Mouse (Mus musculus): ENCODE data around the gene Cfap58.
A peak's percentile ranks its signal among the peaks of the same experiment; 100 is the strongest.

Cfap58 gene

DNA sequence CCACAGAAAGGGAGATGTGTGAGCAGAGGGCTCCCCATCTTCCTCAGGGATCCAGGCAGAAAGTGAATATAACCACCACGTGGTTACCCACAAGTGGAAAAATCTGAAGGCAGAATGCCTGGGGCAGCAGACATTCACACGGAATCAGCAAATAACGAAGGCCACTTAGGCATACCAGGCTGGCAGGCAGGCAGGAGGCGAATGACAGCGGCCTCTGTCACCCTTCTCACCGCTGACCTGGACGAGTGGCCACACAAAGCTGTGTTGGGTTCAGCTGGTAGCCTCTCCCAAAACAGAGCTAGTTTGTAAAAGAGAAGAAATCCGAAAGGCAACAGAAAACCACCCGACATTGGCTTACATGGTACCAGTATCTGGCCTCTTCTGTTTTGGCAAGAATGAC is 19.5 kb upstream of the Cfap58 start:
- no peak for DNase-seq

DNA sequence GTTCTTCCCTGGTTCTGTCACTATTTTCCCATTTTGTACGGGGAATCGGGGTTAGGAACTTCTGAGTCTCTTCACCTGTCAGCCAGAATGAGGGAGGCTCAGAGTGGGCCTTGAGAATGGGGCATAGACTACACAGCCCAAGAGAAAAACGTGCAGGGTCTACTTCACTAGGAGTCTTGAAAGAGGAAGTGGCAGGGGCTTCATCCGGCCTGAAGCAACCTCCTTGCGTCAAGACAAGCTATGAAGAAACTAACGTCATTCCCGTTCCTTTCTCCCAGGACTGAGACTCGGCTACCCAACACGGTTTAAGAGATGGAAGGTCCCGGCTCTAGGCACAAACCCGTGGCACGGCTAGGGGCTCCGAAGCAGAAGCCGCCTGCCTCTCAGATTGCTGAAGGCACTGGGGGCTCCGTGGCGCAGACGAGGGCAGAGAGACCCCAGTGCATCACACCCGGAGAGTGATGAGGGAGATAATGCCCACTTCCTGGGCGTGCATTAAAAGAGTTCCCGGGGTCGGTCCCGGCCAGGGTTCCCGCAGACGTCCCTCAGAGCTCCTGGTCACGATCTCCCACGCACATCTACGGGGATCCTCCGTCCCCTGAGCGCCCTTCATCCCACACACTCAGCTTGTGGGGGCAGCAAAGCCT is 18.9 kb upstream of the Cfap58 start:
- peak; percentile 62 to 67 for DNase-seq

DNA sequence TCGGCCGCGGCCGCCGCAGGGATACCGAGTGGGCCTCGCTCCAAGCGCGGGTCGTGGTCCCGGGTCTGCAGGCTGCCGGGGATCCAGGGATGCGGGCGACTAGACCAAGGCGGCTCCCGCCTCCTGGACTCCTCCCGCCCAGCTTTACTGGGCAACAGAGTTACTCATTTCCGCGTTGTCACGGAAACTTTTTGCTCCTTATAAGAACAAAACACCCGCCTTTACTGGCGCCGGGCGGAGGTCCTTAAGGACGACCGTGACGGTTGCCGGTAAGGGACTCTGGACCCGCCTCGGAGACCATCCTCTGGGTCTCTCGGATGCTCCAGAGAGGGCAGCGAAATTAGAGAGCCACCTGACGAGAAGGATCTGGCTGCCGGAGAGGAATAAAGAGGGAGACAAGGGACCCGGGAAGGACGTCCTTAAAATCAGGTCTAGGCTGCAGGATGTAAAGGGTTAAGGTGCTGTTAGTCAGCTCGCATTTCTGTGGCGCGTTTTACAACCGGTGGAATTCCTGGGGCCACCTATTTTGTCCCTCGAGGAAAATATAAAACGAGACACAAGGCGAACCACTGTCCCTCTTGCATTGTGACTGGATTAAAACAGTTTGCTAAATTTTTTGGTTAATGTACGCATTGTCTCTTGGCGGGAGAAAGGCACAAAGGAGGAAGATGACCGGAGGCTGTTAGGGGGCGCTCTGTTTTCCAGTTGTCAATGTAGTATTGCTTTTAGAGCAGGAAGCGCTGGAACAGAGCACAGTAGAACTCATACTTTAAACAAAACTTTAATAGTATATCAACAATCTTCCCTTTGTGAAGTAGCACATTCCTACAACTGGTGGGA is 18.1 kb upstream of the Cfap58 start, which contains the start of the genes Cfap43 and Itprip:
Gene Cfap43 (minus strand): TSS at position 162 of the 840 bp plus-strand sequence.
Gene Itprip (minus strand): TSS at position 174 of the 840 bp plus-strand sequence.
- peak; percentile 79 to 82 for DNase-seq

GRCm38 (mm10) chr19:47919966-47920375 is 17.5 kb upstream of the Cfap58 start:
- DNase-seq, result no peak

- no peak for DNase-seq
These were observed 11.7 kb upstream of the Cfap58 start for GRCm38 (mm10) chr19:47925819-47926218.

- no peak for DNase-seq
These were observed 10.4 kb upstream of the Cfap58 start for GRCm38 (mm10) chr19:47927032-47927431.

- DNase-seq, result no peak
These were observed 8.4 kb upstream of the Cfap58 start for GRCm38 (mm10) chr19:47929043-47929442.

- DNase-seq, result peak in 1 of 2 experiments; percentile 18
These were observed 5.4 kb upstream of the Cfap58 start for GRCm38 (mm10) chr19:47931982-47932638.

DNA sequence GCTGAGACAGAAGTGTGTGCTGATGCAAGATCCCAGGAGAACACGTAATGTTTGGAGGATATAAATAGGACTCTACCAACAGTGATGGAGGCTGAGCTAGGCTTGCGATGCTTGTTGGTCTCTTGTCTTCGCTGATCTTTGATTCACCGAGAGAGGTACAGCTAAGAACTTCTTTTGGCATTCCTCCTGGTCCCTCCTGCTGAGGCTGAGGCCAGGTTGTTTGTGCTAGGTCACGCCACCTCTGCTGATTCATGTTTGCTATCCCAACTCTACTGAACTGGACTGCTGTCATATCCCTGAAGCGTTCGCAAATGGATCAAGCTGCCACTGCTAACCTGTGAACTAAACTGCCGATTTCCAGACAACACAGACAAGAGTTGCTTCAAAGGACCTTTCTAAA is 3.3 kb upstream of the Cfap58 start:
- DNase-seq, result no peak

- DNase-seq, result no peak
These were observed 2.7 kb upstream of the Cfap58 start for GRCm38 (mm10) chr19:47934636-47935238.

DNA sequence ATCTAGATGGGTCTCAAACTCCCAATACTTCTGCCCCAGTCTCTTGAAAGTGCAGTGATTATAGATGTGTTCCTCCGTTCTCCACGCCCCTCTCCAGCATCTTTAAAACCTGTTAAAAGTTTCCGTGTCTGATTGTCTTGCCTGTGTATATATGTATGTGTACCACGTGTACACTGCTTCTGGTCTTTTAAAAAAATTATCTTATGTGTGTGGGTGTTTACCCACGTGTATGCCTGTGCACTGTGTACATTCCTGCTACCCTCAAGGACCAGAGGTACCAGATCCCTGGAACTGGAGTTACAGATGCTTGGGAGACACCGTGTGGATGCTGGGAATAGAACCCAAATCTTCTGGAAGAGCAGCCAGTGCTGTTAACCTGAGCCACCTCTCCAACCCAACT is 1.9 kb upstream of the Cfap58 start:
- DNase-seq, result no peak

GRCm38 (mm10) chr19:47936490-47936889 is 985 bp upstream of the Cfap58 start:
- DNase-seq, result no peak

DNA sequence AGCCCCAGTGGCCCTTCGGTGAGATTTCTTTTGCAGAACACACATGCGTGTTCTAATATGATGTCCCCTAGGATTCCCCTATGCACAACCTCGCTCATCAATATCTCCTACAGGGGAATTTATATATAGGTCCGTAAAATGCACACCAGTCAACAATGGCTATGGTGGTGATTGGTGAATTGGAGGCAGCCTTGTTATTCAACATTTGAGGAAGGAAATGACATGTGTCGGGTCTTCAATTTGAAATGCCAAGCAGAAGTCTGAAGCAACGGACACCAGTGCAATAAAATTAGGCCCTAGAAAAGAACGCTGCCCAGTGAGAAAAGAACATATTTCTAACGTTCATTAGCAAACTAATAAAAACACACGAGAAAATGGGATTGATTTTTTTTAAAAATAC is 537 bp upstream of the Cfap58 start:
- DNase-seq, result no peak

GRCm38 (mm10) chr19:47939361-47939760 is 1.9 kb downstream of the Cfap58 start:
- DNase-seq, result no peak

DNA sequence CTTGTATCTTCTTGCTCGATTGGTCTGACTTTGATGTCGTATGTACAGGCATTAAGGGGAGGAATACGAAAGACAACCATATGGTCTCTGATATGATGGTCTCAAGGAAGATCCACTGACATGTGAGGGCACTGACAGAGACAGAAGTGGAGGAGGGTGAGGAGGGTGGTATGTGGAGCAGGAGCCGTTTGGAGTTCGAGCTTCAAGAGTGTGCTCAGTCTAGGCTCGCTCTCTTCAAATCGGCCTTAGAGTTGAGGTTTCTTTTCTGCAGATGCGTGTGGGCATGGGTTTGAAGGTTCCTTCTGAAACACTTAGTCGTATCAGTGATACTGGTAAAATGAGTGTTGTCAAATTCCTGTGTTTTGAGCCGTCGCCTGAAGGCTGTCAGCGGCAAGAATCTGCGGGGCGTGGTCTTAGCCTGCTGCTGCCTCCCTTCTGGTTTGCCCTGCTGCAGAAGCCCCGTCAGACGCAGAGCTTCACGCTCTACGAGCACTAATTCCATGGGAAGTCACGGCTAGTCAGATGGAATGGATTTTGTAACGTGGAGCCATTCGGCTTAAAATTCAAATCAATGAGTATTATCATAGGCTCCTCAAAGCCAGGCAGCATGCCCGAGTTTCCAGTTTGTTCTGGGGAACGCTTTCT is 9.5 kb downstream of the Cfap58 start:
- no peak for DNase-seq

DNA sequence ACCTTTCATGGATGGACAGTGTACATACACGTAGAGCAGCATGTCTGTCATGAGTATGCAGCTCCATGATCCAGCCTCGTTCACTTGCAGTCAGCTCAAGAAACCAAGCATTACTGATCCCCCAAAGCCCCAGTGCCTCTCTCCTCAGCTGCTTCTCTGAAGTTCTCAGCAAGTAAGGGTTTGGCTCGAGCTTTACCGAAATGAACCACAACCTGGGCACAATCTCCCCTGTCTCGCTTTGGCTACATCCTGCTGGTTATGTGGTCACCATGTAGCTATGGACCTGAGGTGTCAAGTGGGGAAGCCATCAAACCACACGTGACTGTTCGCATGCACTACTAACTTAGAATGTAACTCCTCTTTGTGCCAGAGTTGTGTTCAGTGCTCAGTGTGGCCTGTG is 13.5 kb downstream of the Cfap58 start:
- no peak for DNase-seq

DNA sequence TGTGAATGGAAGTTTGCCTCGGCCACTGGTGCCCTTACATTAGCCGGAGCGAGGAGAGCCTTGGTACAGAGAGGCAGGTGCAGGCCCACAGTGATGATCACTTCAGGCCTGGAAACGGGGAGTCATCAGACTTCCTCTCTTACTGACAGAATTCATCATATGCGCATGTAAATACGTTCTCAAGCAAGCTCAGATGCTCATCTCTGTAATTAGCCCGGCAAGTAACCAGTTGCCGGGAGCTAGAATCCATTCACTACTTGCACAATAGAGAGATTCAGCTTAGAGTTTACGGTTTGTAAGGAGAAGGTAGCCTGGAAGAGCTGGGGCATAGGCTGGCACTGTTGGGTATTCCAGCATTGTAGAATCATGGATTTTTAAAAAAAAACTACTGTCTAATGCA is 15.7 kb downstream of the Cfap58 start:
- no peak for DNase-seq

GRCm38 (mm10) chr19:47958181-47958580 is 20.7 kb downstream of the Cfap58 start:
- no peak for DNase-seq

GRCm38 (mm10) chr19:47968993-47969659 is 31.7 kb downstream of the Cfap58 start:
- no peak for DNase-seq

GRCm38 (mm10) chr19:47971066-47971465 is 33.6 kb downstream of the Cfap58 start:
- no peak for DNase-seq

GRCm38 (mm10) chr19:47978109-47978701 is 40.7 kb downstream of the Cfap58 start:
- DNase-seq, result no peak

DNA sequence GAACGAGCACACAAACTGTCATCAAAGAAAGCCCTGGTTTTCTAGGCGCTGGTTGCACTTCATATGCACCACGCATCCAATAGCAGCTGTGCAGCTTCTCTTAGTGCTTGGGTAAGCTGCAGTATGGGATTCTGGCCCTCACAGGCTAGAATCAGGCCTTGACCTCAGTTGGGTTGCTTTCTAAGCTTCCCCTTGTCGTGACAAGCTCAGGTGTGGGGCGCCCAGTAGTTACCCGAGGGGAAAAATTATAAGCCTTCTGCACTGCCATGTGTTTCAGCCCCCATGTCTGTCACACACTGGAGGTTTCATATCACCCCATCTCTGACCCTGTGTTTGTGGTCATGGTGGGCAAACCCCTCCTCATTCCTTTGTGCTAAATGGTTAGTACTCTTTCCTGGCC is 42.0 kb downstream of the Cfap58 start:
- DNase-seq, result no peak

Data from thymus, postnatal 36 days (tissue).